Mouse (Mus musculus) induced T-regulatory cell, adult 2 months (primary cell): Measurements from ENCODE around the gene Olfr1344.
"Not testable (repeated sequence)": the region's sequence is repeated elsewhere in the genome, so short reads cannot be mapped to it uniquely, and the experiment has no call there.

Experiments used
- DNase-seq: peaks from one replicate; pipeline ENCODE4 v3.0.0-alpha.2; 2012; ENCODE audit warnings: low read depth

The Olfr1344 gene

GRCm38 (mm10) chr7:6438388-6438787 lies at the start of gene Olfr1344:
TSS of gene Olfr1344 (plus strand) at chr7:6438688.
- DNase-seq, result no peak

GRCm38 (mm10) chr7:6388971-6389370 lies 49.5 kb upstream of the Olfr1344 start:
- DNase-seq, result no peak

DNA sequence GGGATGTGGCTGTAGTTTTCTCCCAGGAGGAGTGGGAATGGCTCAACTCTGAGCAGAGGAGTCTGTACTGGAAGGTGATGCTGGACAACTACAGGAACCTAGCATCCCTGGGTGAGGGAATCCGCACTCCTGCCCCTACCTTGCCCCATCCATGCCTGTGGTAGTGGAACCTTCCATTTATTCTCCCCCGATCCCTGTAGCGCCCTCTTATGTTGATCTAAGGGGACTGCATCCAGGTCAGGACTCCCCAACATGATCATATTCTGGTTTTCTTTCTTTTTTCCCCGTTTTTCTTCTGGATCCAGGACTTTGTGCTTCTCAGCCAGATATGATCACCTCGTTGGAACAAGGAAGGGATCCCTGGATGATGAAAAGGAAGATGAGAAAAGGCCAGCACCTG lies 49.0 kb upstream of the Olfr1344 start:
- no peak for DNase-seq

DNA sequence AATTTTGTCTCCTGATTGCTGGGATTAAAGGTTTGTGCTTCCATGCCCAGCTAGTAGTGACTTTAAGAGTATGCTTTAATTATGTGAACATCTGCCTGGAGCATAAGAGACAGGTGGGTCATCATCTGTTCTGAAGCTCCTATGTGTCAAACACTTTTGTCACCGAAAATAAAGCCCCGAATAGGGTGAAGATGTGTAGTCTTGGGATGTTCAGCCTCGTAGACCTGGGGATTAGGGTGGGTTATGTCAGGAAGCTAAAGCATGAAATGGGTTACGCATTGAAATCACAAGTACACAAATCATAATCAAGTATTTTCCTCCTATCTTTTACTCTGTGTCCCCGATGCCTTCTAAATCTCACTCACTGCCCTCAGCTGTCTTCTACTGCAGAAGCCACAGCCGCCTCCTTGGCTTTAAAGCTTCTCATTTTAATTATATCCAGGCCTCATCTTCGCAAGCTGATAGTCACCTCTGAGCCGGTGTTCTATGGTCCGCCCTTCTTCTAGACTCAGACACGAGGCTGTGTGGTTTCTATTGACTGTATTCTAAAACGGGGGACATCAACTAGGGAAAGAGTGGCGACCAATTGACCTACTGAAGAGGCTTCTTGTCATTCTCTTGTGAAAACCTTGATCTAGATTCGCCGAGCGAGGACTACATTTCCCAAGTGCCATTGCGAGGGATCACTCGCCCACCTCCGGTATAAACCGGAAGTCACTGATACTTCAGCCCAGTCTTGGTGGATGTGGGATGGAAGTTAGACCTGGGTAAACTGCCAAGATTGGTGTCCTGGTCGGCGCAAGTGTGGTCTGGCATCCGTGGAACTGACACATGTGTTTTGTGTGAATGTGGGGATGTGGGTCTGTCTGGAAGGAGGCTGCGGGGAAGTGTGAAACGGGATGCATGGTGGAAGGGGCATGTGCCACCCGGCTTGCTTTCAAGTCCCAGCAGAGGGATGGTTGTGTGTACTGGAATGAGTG lies 40.2 kb upstream of the Olfr1344 start, which contains the start of gene Smim17:
Smim17 (plus strand) TSS at position 720 of the 980 bp plus-strand sequence.
- peak; percentile 65 for DNase-seq

DNA sequence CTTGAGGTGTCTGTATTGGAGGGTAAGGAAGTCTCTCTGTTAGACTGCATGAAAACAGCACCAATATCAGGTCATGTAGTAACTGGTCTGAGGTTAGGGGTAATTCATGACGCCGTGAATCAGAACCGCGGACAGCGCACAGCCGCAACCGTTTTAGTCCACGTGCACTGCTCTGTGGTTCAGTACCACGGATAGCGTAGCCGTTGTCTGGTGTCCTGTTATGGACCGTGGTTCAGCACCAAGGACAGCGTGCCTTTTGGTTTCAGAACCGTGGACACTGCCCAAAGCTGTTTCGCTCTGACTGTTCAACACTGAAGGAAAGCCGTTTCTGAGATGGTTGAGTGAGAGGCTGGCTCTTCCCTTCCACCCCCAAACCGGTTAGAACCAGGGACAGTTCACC lies 28.4 kb upstream of the Olfr1344 start, which contains the start of gene Gm20715:
Gm20715 (plus strand) TSS at position 235 of the 400 bp plus-strand sequence.
- peak; percentile 91 for DNase-seq

GRCm38 (mm10) chr7:6414626-6415441 lies 23.7 kb upstream of the Olfr1344 start:
- no peak for DNase-seq

GRCm38 (mm10) chr7:6415442-6415787 lies 23.1 kb upstream of the Olfr1344 start:
- no peak for DNase-seq

DNA sequence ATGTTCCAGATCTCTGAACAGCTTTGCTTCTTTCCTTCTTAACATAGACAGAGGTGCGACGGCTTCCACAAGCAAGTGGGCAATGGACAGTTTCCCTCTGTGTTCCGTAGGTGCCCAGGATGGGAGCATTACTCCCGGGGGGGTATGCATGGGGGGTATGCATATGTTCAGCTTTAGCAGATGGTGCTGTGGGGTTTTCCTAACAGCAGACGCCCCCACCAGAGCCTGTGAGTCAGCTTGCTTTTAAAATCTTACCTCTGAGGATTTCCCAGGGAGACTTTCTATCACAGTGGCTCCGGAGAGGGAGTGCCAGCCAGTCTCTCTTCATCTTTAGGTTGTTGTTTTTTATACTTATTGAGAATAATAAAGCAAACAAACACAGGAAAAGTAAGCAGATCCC lies 18.6 kb upstream of the Olfr1344 start:
- DNase-seq, result no peak

- DNase-seq, result no peak
Observed at GRCm38 (mm10) chr7:6429381-6429780, 9.1 kb upstream of the Olfr1344 start.

GRCm38 (mm10) chr7:6430342-6430741 lies 8.1 kb upstream of the Olfr1344 start:
- peak; percentile 56 for DNase-seq

DNA sequence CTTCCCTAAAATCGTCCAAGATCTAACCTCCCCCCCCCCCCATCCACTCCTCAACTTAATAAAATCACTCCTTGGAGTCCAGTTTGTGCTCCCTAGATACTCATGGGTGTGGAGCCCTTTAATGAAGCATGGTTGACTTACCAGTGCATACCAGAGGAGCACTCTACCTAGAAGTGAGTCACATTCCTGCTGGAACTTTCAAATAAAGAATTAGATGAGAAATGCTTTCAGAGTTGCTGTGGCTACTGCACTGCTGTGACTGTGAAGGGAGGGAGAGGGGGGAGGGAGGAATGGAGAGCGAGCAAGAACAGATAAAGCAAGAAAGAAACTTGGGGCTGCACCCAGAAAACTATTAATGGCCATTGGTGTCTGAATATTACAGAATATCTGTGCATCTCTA lies 2.7 kb downstream of the Olfr1344 start:
- no peak for DNase-seq

DNA sequence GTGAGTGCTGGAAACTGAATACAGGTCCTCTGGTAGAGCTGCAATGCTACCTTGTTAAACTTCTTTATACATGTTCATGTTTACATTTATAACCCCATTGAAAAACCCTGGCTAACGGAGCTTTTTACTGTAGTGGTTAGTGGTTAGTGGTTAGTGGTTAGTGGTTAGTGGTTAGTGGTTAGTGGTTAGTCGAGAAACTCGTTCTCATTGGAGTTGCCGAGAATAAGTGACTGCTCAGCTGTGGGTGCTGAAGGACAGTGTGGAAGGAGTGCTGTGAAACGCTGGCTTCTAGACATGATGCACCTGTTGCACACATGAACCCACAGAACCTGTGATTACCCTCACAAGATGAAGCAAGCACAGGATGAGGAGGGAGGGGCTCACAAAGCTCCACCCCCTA lies 9.3 kb downstream of the Olfr1344 start:
- DNase-seq, result peak; percentile 7

DNA sequence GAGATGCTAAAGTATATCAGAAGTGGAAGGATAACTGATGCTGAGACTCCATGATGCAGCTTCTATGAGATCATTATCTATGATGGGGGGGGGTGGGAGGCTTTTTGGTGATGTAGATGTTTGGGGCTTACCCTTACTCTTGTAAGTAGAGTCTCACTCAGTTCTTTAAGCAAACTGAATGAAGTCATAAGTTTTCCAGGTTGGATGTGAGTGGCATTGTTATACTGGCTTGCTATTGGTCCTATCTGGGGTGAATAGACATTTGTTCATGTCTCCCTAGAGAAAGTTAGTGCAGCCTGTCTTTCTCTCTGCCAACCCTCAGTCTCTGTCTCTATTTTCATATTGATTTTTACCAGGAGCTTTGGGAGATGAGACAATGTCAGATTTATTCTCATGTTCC lies 17.4 kb downstream of the Olfr1344 start, which contains the start of gene Olfr1336:
Olfr1336 (plus strand) TSS at position 301 of the 400 bp plus-strand sequence.
- DNase-seq, result no peak

- no peak for DNase-seq
Observed at GRCm38 (mm10) chr7:6456399-6456798, 17.9 kb downstream of the Olfr1344 start.

GRCm38 (mm10) chr7:6466951-6467350 lies 28.5 kb downstream of the Olfr1344 start, which contains the start of gene Olfr1346:
TSS of gene Olfr1346 (plus strand) at chr7:6467101.
- DNase-seq, result no peak

DNA sequence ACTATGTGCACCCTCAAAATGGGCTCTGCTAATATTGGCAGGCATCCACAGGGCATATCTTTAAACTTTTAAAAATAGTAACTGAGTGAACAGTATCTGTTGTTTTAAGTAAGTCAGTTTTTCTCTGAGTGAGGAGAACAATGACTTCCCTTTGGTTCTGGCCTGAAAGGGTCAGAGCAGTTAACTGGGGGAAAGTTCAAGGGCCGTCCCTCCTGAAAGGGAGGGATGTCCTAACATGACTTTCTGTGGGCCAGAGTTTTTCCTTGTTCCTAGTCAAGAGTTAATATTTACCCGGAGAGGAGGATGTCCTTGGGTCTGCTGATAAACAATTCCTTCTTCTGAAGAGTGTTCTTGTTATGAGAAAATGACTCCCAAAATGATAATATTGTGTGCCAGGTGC lies 39.1 kb downstream of the Olfr1344 start:
- DNase-seq, result not testable (repeated sequence)

- no peak for DNase-seq
Observed at GRCm38 (mm10) chr7:6486841-6487240, 48.4 kb downstream of the Olfr1344 start, which contains the start of gene Olfr5. TSS of gene Olfr5 (minus strand) at chr7:6486941.
